Comparison of ENCODE assay signal across 8 mouse cellular contexts in the genomic region with DNA sequence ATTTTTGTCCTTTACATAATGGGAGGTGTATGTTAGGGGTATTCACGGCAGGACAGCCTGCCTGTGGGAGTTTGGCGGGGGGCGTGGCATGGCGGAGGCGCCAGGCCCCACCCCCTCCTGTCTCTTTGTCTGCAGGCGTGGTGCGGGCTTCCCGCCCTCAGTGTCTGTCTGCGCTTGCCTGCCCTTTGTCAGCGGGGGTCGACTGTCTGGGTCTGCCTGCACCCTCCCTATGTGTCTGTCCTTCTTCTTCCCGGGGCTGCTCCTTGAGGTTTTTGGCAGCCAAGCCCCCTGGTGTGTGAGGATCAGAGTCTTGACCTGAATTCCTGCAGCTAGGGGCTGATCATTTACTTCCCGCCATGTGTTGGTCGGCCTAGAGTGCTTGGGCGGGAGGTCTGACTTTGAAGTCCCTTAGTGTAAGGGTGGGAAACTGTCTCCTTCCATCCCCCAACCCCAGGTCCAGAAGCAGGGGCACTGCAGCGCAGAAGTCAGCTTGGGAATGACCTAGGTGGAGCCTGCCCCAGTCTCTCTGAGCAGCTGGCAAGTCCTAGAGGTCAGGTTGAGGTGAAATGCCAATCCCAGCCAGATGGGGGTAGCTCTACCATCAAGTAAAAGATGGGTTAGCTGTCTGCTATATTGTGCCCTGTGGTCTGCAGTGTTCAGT. TPM values are rescaled to one million over a fixed set of nuclear protein-coding genes. Genes with fewer than 3 reads are reported as not detected.
DNase-seq lines count a peak whose midpoint lies in the region; ATAC-seq and TF ChIP-seq lines count a peak whose summit lies in the region.

No protein-coding gene starts in this region.

- H3K27me3 ChIP-seq in lung, embryonic 14.5 days (ENCODE audit: insufficient read depth, low read length): no peaks in the 10 kb centered on the region
- no peaks in the 10 kb centered on the region for H3K27me3 ChIP-seq in forebrain, embryonic 11.5 days (ENCODE audit: control insufficient read depth, insufficient read depth, low read length)
- no peaks in the 10 kb centered on the region for H3K27me3 ChIP-seq in intestine, embryonic 14.5 days (replicated peaks; ENCODE audit: control insufficient read depth, insufficient read depth, low read length)
- no peaks in the 10 kb centered on the region for H3K27me3 ChIP-seq in stomach, postnatal 0 days (ENCODE audit: control insufficient read depth, insufficient read depth, low read length)

- ATAC-seq in lung, embryonic 14.5 days (ENCODE audit: insufficient read depth): peak; percentile 68
- peak; percentile 79 for ATAC-seq in forebrain, embryonic 11.5 days (replicated peaks; ENCODE audit: low FRiP score)
- ATAC-seq in intestine, embryonic 14.5 days (replicated peaks; ENCODE audit: low FRiP score, low TSS enrichment, low read depth): peak; percentile 70
- ATAC-seq in stomach, postnatal 0 days (ENCODE audit: low FRiP score, low TSS enrichment): peak; percentile 19; the same call in 1 of the 2 replicates
- no peak for ATAC-seq in megakaryocyte, adult 5-6 weeks (ENCODE audit: poor library complexity, severe bottlenecking)
- no peak for ATAC-seq in inflammation-experienced regulatory T-cells, adult 6 months

- peak overlapping the region; percentile 5; the same call in 1 of the 2 replicates for H3K4me3 ChIP-seq in lung, embryonic 14.5 days (ENCODE audit: low read depth, low read length)
- H3K4me3 ChIP-seq in forebrain, embryonic 11.5 days (ENCODE audit: low read depth, low read length): peak overlapping the region; percentile 15
- H3K4me3 ChIP-seq in intestine, embryonic 14.5 days (ENCODE audit: low read depth, low read length): peak overlapping the region; percentile 10
- H3K4me3 ChIP-seq in stomach, postnatal 0 days (ENCODE audit: low read depth, low read length): no peak overlapping the region

- peak; percentile 81 for DNase-seq in lung, embryonic 14.5 days
- DNase-seq in lung, postnatal 25 days (ENCODE audit: low spot score): no peak
- peak; percentile 91 for DNase-seq in forebrain, embryonic 11.5 days (ENCODE audit: low spot score)
- peak; percentile 86 for DNase-seq in intestine, embryonic 14.5 days (ENCODE audit: low spot score)
- peak; percentile 51 for DNase-seq in lung, postnatal 36 days
- no peak for DNase-seq in stomach, postnatal 0 days (ENCODE audit: low spot score)

- H3K27ac ChIP-seq in lung, embryonic 14.5 days (ENCODE audit: low read depth): peak overlapping the region; percentile 74; the same call in 1 of the 2 replicates
- H3K27ac ChIP-seq in forebrain, embryonic 11.5 days (ENCODE audit: low read depth, low read length): peak overlapping the region; percentile 92
- H3K27ac ChIP-seq in intestine, embryonic 14.5 days (ENCODE audit: low read depth): peak overlapping the region; percentile 77
- no peak overlapping the region for H3K27ac ChIP-seq in stomach, postnatal 0 days (replicated peaks)

- peak overlapping the region; percentile 59 for H3K4me2 ChIP-seq in lung, embryonic 14.5 days
- H3K4me2 ChIP-seq in forebrain, embryonic 11.5 days (ENCODE audit: low read depth, low read length, severe bottlenecking): peak overlapping the region; percentile 61
- H3K4me2 ChIP-seq in intestine, embryonic 14.5 days (ENCODE audit: low read length): peak overlapping the region; percentile 46
- H3K4me2 ChIP-seq in stomach, postnatal 0 days (replicated peaks; ENCODE audit: low read depth): peak overlapping the region; percentile 33

- no peaks in the 10 kb centered on the region for H3K9me3 ChIP-seq in lung, embryonic 14.5 days (ENCODE audit: low read depth, low read length)
- no peaks in the 10 kb centered on the region for H3K9me3 ChIP-seq in forebrain, embryonic 11.5 days (ENCODE audit: control insufficient read depth, low read length)
- no peaks in the 10 kb centered on the region for H3K9me3 ChIP-seq in intestine, embryonic 14.5 days (ENCODE audit: control insufficient read depth, low read length)
- H3K9me3 ChIP-seq in stomach, postnatal 0 days (ENCODE audit: control insufficient read depth, low read length): no peaks in the 10 kb centered on the region

- TF ChIP-seq CTCF in lung, embryonic 14.5 days (IDR thresholded peaks at IDR 0.05; ENCODE audit: low read depth): peak; percentile 11
- peak; percentile 28 for TF ChIP-seq CTCF in stomach, postnatal 0 days (IDR thresholded peaks at IDR 0.05; ENCODE audit: low read depth)

- peak overlapping the region; percentile 32 for H3K9ac ChIP-seq in lung, embryonic 14.5 days
- H3K9ac ChIP-seq in forebrain, embryonic 11.5 days (ENCODE audit: low read length): peak overlapping the region; percentile 75
- peak overlapping the region; percentile 42 for H3K9ac ChIP-seq in intestine, embryonic 14.5 days (ENCODE audit: low read length)
- H3K9ac ChIP-seq in stomach, postnatal 0 days (ENCODE audit: low read length): no peak overlapping the region; the same call in 1 of the 2 replicates

- H3K4me1 ChIP-seq in lung, embryonic 14.5 days (ENCODE audit: insufficient read depth): peaks cover 24% of the 10 kb centered on the region
- H3K4me1 ChIP-seq in forebrain, embryonic 11.5 days (replicated peaks; ENCODE audit: control insufficient read depth, insufficient read depth, low read length): peaks cover 23% of the 10 kb centered on the region
- peaks cover 38% of the 10 kb centered on the region for H3K4me1 ChIP-seq in intestine, embryonic 14.5 days (replicated peaks; ENCODE audit: control insufficient read depth, insufficient read depth, low read length)
- H3K4me1 ChIP-seq in stomach, postnatal 0 days (replicated peaks; ENCODE audit: control insufficient read depth, insufficient read depth): peaks cover 7% of the 10 kb centered on the region

- 1% methylated on average over 16 of the region's 16 CpGs for WGBS in lung, embryonic 14.5 days
- under 1% methylated on average over 16 of the region's 16 CpGs for WGBS in forebrain, embryonic 11.5 days
- 2% methylated on average over 16 of the region's 16 CpGs for WGBS in intestine, embryonic 14.5 days
- WGBS in stomach, postnatal 0 days: 9% methylated on average over 16 of the region's 16 CpGs

- H3K36me3 ChIP-seq in lung, embryonic 14.5 days (ENCODE audit: insufficient read depth): peaks cover 19% of the 10 kb centered on the region; the same call in 1 of the 2 replicates
- no peaks in the 10 kb centered on the region for H3K36me3 ChIP-seq in forebrain, embryonic 11.5 days (ENCODE audit: control insufficient read depth, insufficient read depth, low read length)
- peaks cover 11% of the 10 kb centered on the region; the same call in 1 of the 2 replicates for H3K36me3 ChIP-seq in intestine, embryonic 14.5 days (ENCODE audit: control insufficient read depth, insufficient read depth, low read length)
- no peaks in the 10 kb centered on the region for H3K36me3 ChIP-seq in stomach, postnatal 0 days (ENCODE audit: control insufficient read depth, insufficient read depth, low read length)

- TF ChIP-seq EP300 in stomach, postnatal 0 days (optimal IDR thresholded peaks at IDR 0.05): no peak

RNA-seq across cellular contexts. Expression of gene Nanos3, which starts 4.4 kb away (rescaled TPM):
- 2.8 and 4.2 TPM in 2 replicates for polyA plus RNA-seq in lung, embryonic 14.5 days (2014; fragmentation: Nextera tagmentation; extraction: Ambion mirVana)
- polyA plus RNA-seq in forebrain, embryonic 11.5 days (2014; fragmentation: Nextera tagmentation; extraction: Ambion mirVana): 2.9 and 5.0 TPM in 2 replicates
- polyA plus RNA-seq in intestine, embryonic 14.5 days (2014; fragmentation: Nextera tagmentation; extraction: Ambion mirVana): 4.1 and 4.4 TPM in 2 replicates
- polyA plus RNA-seq in stomach, postnatal 0 days (2015; fragmentation: Nextera tagmentation; extraction: Ambion mirVana): 2.0 and 4.4 TPM in 2 replicates
- total RNA-seq in megakaryocyte, adult 5-6 weeks (2015): not detected in 2 replicates
- total RNA-seq in megakaryocyte, adult 5-6 weeks (2017): not detected in 2 replicates
- polyA plus RNA-seq in inflammation-experienced regulatory T-cells, adult 6 months (2017; shearing (Covaris generic)): not detected

RNA-seq across cellular contexts. Expression of gene 4930432K21Rik, which starts 32.8 kb away (rescaled TPM):
- 0.66 and 0.99 TPM in 2 replicates for polyA plus RNA-seq in lung, embryonic 14.5 days (2014; fragmentation: Nextera tagmentation; extraction: Ambion mirVana)
- 1.2 and 1.5 TPM in 2 replicates for polyA plus RNA-seq in forebrain, embryonic 11.5 days (2014; fragmentation: Nextera tagmentation; extraction: Ambion mirVana)
- 0.48 and 0.92 TPM in 2 replicates for polyA plus RNA-seq in intestine, embryonic 14.5 days (2014; fragmentation: Nextera tagmentation; extraction: Ambion mirVana)
- 0.28 and 0.40 TPM in 2 replicates for polyA plus RNA-seq in stomach, postnatal 0 days (2015; fragmentation: Nextera tagmentation; extraction: Ambion mirVana)
- total RNA-seq in megakaryocyte, adult 5-6 weeks (2015): 0.07 and 0.09 TPM in 2 replicates
- 0.37 and 1.8 TPM in 2 replicates for total RNA-seq in megakaryocyte, adult 5-6 weeks (2017)
- polyA plus RNA-seq in inflammation-experienced regulatory T-cells, adult 6 months (2017; shearing (Covaris generic)): 1 to 10 TPM in 2 of 3 experiments, not detected in 1; 1.5 to 1.6 TPM

RNA-seq across cellular contexts. Expression of gene Cc2d1a, which starts 32.9 kb away (rescaled TPM):
- polyA plus RNA-seq in lung, embryonic 14.5 days (2014; fragmentation: Nextera tagmentation; extraction: Ambion mirVana): 17.3 and 23.6 TPM in 2 replicates
- polyA plus RNA-seq in forebrain, embryonic 11.5 days (2014; fragmentation: Nextera tagmentation; extraction: Ambion mirVana): 16.0 and 17.1 TPM in 2 replicates
- 17.4 and 19.5 TPM in 2 replicates for polyA plus RNA-seq in intestine, embryonic 14.5 days (2014; fragmentation: Nextera tagmentation; extraction: Ambion mirVana)
- polyA plus RNA-seq in stomach, postnatal 0 days (2015; fragmentation: Nextera tagmentation; extraction: Ambion mirVana): 15.8 and 17.5 TPM in 2 replicates
- total RNA-seq in megakaryocyte, adult 5-6 weeks (2015): 9.0 and 12.9 TPM in 2 replicates
- 5.8 and 9.8 TPM in 2 replicates for total RNA-seq in megakaryocyte, adult 5-6 weeks (2017)
- 10 to 100 TPM; 13.9 to 24.2 (median 21.3) TPM for polyA plus RNA-seq in inflammation-experienced regulatory T-cells, adult 6 months (2017; shearing (Covaris generic))

RNA-seq across cellular contexts. Expression of gene Podnl1, which starts 54.9 kb away (rescaled TPM):
- polyA plus RNA-seq in lung, embryonic 14.5 days (2014; fragmentation: Nextera tagmentation; extraction: Ambion mirVana): 0.22 and 0.34 TPM in 2 replicates
- 0.17 and 0.21 TPM in 2 replicates for polyA plus RNA-seq in forebrain, embryonic 11.5 days (2014; fragmentation: Nextera tagmentation; extraction: Ambion mirVana)
- 0.46 and 0.49 TPM in 2 replicates for polyA plus RNA-seq in intestine, embryonic 14.5 days (2014; fragmentation: Nextera tagmentation; extraction: Ambion mirVana)
- polyA plus RNA-seq in stomach, postnatal 0 days (2015; fragmentation: Nextera tagmentation; extraction: Ambion mirVana): 0.11 and 0.21 TPM in 2 replicates
- 0.21 and 0.65 TPM in 2 replicates for total RNA-seq in megakaryocyte, adult 5-6 weeks (2015)
- 0.12 and 0.62 TPM in 2 replicates for total RNA-seq in megakaryocyte, adult 5-6 weeks (2017)
- polyA plus RNA-seq in inflammation-experienced regulatory T-cells, adult 6 months (2017; shearing (Covaris generic)): 10 to 100 TPM in 1 of 3 experiments, 1 to 10 TPM in 2; 8.5 to 32.9 (median 8.7) TPM

RNA-seq across cellular contexts. Expression of gene Zswim4, which starts 56.2 kb away (rescaled TPM):
- polyA plus RNA-seq in lung, embryonic 14.5 days (2014; fragmentation: Nextera tagmentation; extraction: Ambion mirVana): 13.9 and 14.4 TPM in 2 replicates
- 34.7 and 37.1 TPM in 2 replicates for polyA plus RNA-seq in forebrain, embryonic 11.5 days (2014; fragmentation: Nextera tagmentation; extraction: Ambion mirVana)
- 10.9 and 11.5 TPM in 2 replicates for polyA plus RNA-seq in intestine, embryonic 14.5 days (2014; fragmentation: Nextera tagmentation; extraction: Ambion mirVana)
- 8.0 and 9.7 TPM in 2 replicates for polyA plus RNA-seq in stomach, postnatal 0 days (2015; fragmentation: Nextera tagmentation; extraction: Ambion mirVana)
- total RNA-seq in megakaryocyte, adult 5-6 weeks (2015): 6.2 and 6.5 TPM in 2 replicates
- total RNA-seq in megakaryocyte, adult 5-6 weeks (2017): 8.9 and 9.4 TPM in 2 replicates
- polyA plus RNA-seq in inflammation-experienced regulatory T-cells, adult 6 months (2017; shearing (Covaris generic)): 1 to 10 TPM; 2.9 to 4.8 (median 4.4) TPM

Comparison
In these comparisons a context has a peak if more than half of its experiments do, and no peak if none do; other contexts are left out.
1. DNase-seq: peak in lung, embryonic 14.5 days (single experiment), forebrain, embryonic 11.5 days (single experiment), intestine, embryonic 14.5 days (single experiment) and lung, postnatal 36 days (single experiment); none in lung, postnatal 25 days (single experiment) and stomach, postnatal 0 days (single experiment).
2. ATAC-seq: peak in lung, embryonic 14.5 days (single experiment), forebrain, embryonic 11.5 days (single experiment), intestine, embryonic 14.5 days (single experiment) and stomach, postnatal 0 days (single experiment); none in megakaryocyte, adult 5-6 weeks (single experiment) and inflammation-experienced regulatory T-cells, adult 6 months (single experiment).
3. Peak in every context shown above with its lines, with median percentiles within 50 percentile points of each other: H3K4me2 ChIP-seq.